In the genomic region with DNA sequence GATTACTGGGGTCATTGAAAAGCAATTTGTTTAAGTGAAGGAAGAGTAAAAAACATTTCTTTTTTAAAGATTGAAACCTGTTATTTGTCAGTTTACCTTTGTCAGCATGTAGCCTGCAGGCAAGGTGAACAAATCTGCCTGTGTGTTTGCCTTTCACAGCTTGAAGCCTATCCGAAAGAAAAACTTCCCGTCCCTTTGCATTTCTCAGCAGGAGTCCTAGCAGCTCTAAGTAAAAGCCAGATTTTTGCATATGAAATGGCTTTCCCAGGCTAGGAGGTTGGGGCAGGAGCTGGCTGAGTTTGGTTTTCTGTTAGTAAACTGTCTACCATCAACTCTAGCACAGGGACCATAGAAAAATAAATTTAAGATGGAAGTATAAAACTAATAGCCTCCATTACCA, we compare ENCODE assay signal across 21 mouse cellular contexts. TPM values are rescaled to one million over a fixed set of nuclear protein-coding genes. Genes with fewer than 3 reads are reported as not detected.
DNase-seq lines count a peak whose midpoint lies in the region; ATAC-seq lines count a peak whose summit lies in the region.
"Had no signal": no experiment of that assay in that cellular context is flagged by ENCODE, and none has a peak within 500 bp of the region (broad histone marks: within the 10 kb centered on the region; RNA-seq: fewer than 3 reads in every experiment).

No protein-coding gene starts in this region.

- no peak for ATAC-seq in forebrain, embryonic 14.5 days
- ATAC-seq: activated CD4-positive, CD25-positive, alpha-beta regulatory T cell, adult 4 months; forebrain, embryonic 15.5 days; forebrain, postnatal 0 days; Patski had no signal

- no peaks in the 10 kb centered on the region for H3K4me1 ChIP-seq in forebrain, embryonic 14.5 days (ENCODE audit: control insufficient read depth, insufficient read depth, low read length)
- peaks cover 9% of the 10 kb centered on the region for H3K4me1 ChIP-seq in forebrain, embryonic 10.5 days
- H3K4me1 ChIP-seq: embryonic facial prominence, embryonic 10.5 days; embryonic facial prominence, embryonic 12.5 days; forebrain, embryonic 12.5 days; forebrain, embryonic 15.5 days had no signal

- H3K27me3 ChIP-seq in forebrain, embryonic 14.5 days (replicated peaks; ENCODE audit: control insufficient read depth, insufficient read depth, low read length): no peaks in the 10 kb centered on the region
- H3K27me3 ChIP-seq in forebrain, embryonic 10.5 days (ENCODE audit: poor library complexity, severe bottlenecking): no peaks in the 10 kb centered on the region
- H3K27me3 ChIP-seq: embryonic facial prominence, embryonic 12.5 days; forebrain, embryonic 12.5 days; forebrain, embryonic 15.5 days had no signal

- no peak overlapping the region for H3K4me2 ChIP-seq in forebrain, embryonic 14.5 days (ENCODE audit: low read length)
- H3K4me2 ChIP-seq: embryonic facial prominence, embryonic 12.5 days; forebrain, embryonic 12.5 days; forebrain, embryonic 15.5 days had no signal

- H3K9ac ChIP-seq in forebrain, embryonic 14.5 days (ENCODE audit: low read length): no peak overlapping the region
- H3K9ac ChIP-seq: embryonic facial prominence, embryonic 12.5 days; forebrain, embryonic 12.5 days; forebrain, embryonic 15.5 days; forebrain, postnatal 0 days had no signal

- no peaks in the 10 kb centered on the region for H3K36me3 ChIP-seq in forebrain, embryonic 14.5 days (ENCODE audit: control insufficient read depth, insufficient read depth, low read length)
- no peaks in the 10 kb centered on the region for H3K36me3 ChIP-seq in forebrain, embryonic 10.5 days (replicated peaks)
- H3K36me3 ChIP-seq: embryonic facial prominence, embryonic 10.5 days; embryonic facial prominence, embryonic 12.5 days; forebrain, embryonic 12.5 days; forebrain, embryonic 15.5 days; G1E had no signal

- no peak overlapping the region for H3K27ac ChIP-seq in forebrain, embryonic 14.5 days (ENCODE audit: low read depth, low read length)
- no peak overlapping the region for H3K27ac ChIP-seq in forebrain, embryonic 10.5 days
- H3K27ac ChIP-seq: embryonic facial prominence, embryonic 10.5 days; embryonic facial prominence, embryonic 12.5 days; forebrain, embryonic 12.5 days; forebrain, embryonic 15.5 days had no signal

- H3K9me3 ChIP-seq in forebrain, embryonic 14.5 days (replicated peaks; ENCODE audit: control insufficient read depth, low read length): 0 out of 2 replicates have a peak, but pooled peaks cover 2% of the 10 kb centered on the region
- H3K9me3 ChIP-seq in forebrain, embryonic 10.5 days: peaks cover 17% of the 10 kb centered on the region
- H3K9me3 ChIP-seq: embryonic facial prominence, embryonic 12.5 days; forebrain, embryonic 12.5 days; forebrain, embryonic 15.5 days; G1E had no signal

- 32% methylated on average over 2 of the region's 2 CpGs for WGBS in forebrain, embryonic 14.5 days
- 22% methylated on average over 2 of the region's 2 CpGs for WGBS in forebrain, embryonic 10.5 days

- peak; percentile 3 for DNase-seq in forebrain, embryonic 14.5 days (ENCODE audit: low spot score)
- no peak for DNase-seq in forebrain, embryonic 10.5 days (ENCODE audit: extremely low spot score, low spot score)
- peak; percentile 81 for DNase-seq in R1 (ENCODE audit: low read depth, low spot score)
- DNase-seq in gastrocnemius, adult 18-20 months (ENCODE audit: low spot score): no peak
- no peak for DNase-seq in heart, postnatal 14 days
- DNase-seq: adrenal gland, adult 8-10 months; adrenal gland, postnatal 14 days; adrenal gland, postnatal 36 days; cerebellum, adult 11-12 months; cerebellum, adult 2 months; cerebellum, adult 9-10 months; cerebellum, postnatal 10 days; cerebellum, postnatal 25 days; forebrain, postnatal 0 days had no signal

- no peak overlapping the region for H3K4me3 ChIP-seq in forebrain, embryonic 14.5 days (ENCODE audit: low read depth, low read length)
- H3K4me3 ChIP-seq in forebrain, embryonic 10.5 days: no peak overlapping the region
- H3K4me3 ChIP-seq: embryonic facial prominence, embryonic 10.5 days; embryonic facial prominence, embryonic 12.5 days; forebrain, embryonic 12.5 days; forebrain, embryonic 15.5 days had no signal

- intact Hi-C loops in heart, postnatal 14 days (cut with DNase I): no loop called here

RNA-seq across cellular contexts. Expression of a gene that starts 12.0 kb away (rescaled TPM):
- 18.9 and 25.5 TPM in 2 replicates for polyA plus RNA-seq in forebrain, embryonic 14.5 days (2014; fragmentation: Nextera tagmentation; extraction: Ambion mirVana)
- polyA plus RNA-seq in forebrain, embryonic 10.5 days (2016; fragmentation: Nextera tagmentation; extraction: Ambion mirVana): 125 and 130 TPM in 2 replicates
- under 1 TPM; 0.27 to 0.45 TPM for total RNA-seq in gastrocnemius, adult 18-20 months (2021)
- 1 to 10 TPM; 1.8 to 2.3 TPM for total RNA-seq in heart, postnatal 14 days (2021)
- polyA plus RNA-seq: G1E had no signal

RNA-seq across cellular contexts. Expression of a gene that starts 32.4 kb away (rescaled TPM):
- 20.0 and 23.7 TPM in 2 replicates for polyA plus RNA-seq in forebrain, embryonic 14.5 days (2014; fragmentation: Nextera tagmentation; extraction: Ambion mirVana)
- 14.9 and 16.2 TPM in 2 replicates for polyA plus RNA-seq in forebrain, embryonic 10.5 days (2016; fragmentation: Nextera tagmentation; extraction: Ambion mirVana)
- under 1 TPM; 0.14 to 0.17 TPM for total RNA-seq in gastrocnemius, adult 18-20 months (2021)
- under 1 TPM; 0.32 to 0.60 TPM for total RNA-seq in heart, postnatal 14 days (2021)

Comparison
In these comparisons a context has a peak if more than half of its experiments do, and no peak if none do; other contexts are left out.
1. DNase-seq: peak in forebrain, embryonic 14.5 days (single experiment) and R1 (single experiment); none in forebrain, embryonic 10.5 days (single experiment), gastrocnemius, adult 18-20 months (single experiment) and heart, postnatal 14 days (0 of 2).